Mouse (Mus musculus) CH12.LX (cell line): ENCODE results near the gene Poc1b. TPM values are rescaled to one million over a fixed set of nuclear protein-coding genes. Genes with fewer than 3 reads are reported as not detected.

ENCODE experiments used
- DNase-seq: peaks from one replicate; pipeline ENCODE4 v3.0.0-alpha.2; 2013; ENCODE audit errors: extremely low read depth
- H3K27ac ChIP-seq: 2 replicates; pipeline ENCODE4 v1.5.1; 2012; ENCODE audit warnings: low read depth, mild to moderate bottlenecking, control low read depth, moderate library complexity; ENCODE audit not compliant: insufficient read depth
- H3K27me3 ChIP-seq: replicated peaks from 2 replicates; pipeline ENCODE3; 2012; ENCODE audit warnings: inconsistent platforms
- H3K36me3 ChIP-seq, 2 experiments: replicated peaks in 1 of 2; 2 replicates each; pipeline versions ENCODE3 to v1.6.1; 2012; ENCODE audit warnings: inconsistent platforms in 1 of 2, low read length in 1 of 2, mild to moderate bottlenecking in 1 of 2, mixed read lengths in 1 of 2, moderate library complexity in 1 of 2; ENCODE audit not compliant: control insufficient read depth in 1 of 2, insufficient read depth in 1 of 2
- H3K4me1 ChIP-seq, 2 experiments: 2 replicates each; pipeline ENCODE4 v1.6.1; 2012; ENCODE audit warnings: inconsistent platforms in 1 of 2, moderate library complexity in 1 of 2; ENCODE audit not compliant: insufficient read depth in 2 of 2, control insufficient read depth in 1 of 2
- H3K4me2 ChIP-seq: 2 replicates; pipeline ENCODE4 v1.6.1; 2012; ENCODE audit warnings: low read depth, mild to moderate bottlenecking, control low read depth; ENCODE audit not compliant: poor library complexity, insufficient read depth, severe bottlenecking
- H3K4me3 ChIP-seq, 3 experiments: fragments of 150-350 bp in 1 of 3; sonication (generic) in 1 of 3; replicated peaks in 1 of 3; 2 replicates each; pipeline versions ENCODE3 to v1.5.1; 2011 to 2012; ENCODE audit warnings: low read depth in 2 of 3, low read length in 2 of 3, mild to moderate bottlenecking in 2 of 3, moderate library complexity in 2 of 3, control low read depth in 1 of 3, improper control_type of control experiment in 1 of 3, inconsistent platforms in 1 of 3, mixed read lengths in 1 of 3; ENCODE audit not compliant: poor library complexity in 1 of 3
- H3K79me2 ChIP-seq: replicated peaks from 2 replicates; pipeline ENCODE4 v1.6.1; 2012; ENCODE audit warnings: mild to moderate bottlenecking, moderate library complexity; ENCODE audit not compliant: control insufficient read depth, poor library complexity, insufficient read depth, severe bottlenecking; ENCODE audit errors: extremely low read depth
- H3K9ac ChIP-seq: 2 replicates; pipeline ENCODE4 v1.6.1; 2012; ENCODE audit warnings: low read depth, mild to moderate bottlenecking, control low read depth, moderate library complexity; ENCODE audit not compliant: insufficient read depth
- H3K9me3 ChIP-seq: replicated peaks from 2 replicates; pipeline ENCODE3; 2012; ENCODE audit warnings: low read length, inconsistent platforms, mixed read lengths
- BHLHE40 ChIP-seq: IDR thresholded peaks from 2 replicates; pipeline ENCODE4 v1.6.1; 2011; ENCODE audit warnings: mild to moderate bottlenecking, low read depth, low read length, improper control_type of control experiment
- ELF1 ChIP-seq: IDR thresholded peaks from 2 replicates; pipeline ENCODE4 v1.6.1; 2014; ENCODE audit warnings: low read depth, mild to moderate bottlenecking, inconsistent platforms, low read length, improper control_type of control experiment
- EP300 ChIP-seq: IDR thresholded peaks from 2 replicates; pipeline ENCODE4 v1.6.1; 2011; ENCODE audit warnings: low read length, improper control_type of control experiment
- ETS1 ChIP-seq: conservative IDR thresholded peaks from 2 replicates; pipeline ENCODE4 v1.6.1; 2012; ENCODE audit warnings: low read depth, mild to moderate bottlenecking, inconsistent platforms, low read length, improper control_type of control experiment, moderate library complexity
- IRF4 ChIP-seq: IDR thresholded peaks from 2 replicates; pipeline ENCODE4 v1.6.1; 2014; ENCODE audit warnings: low read depth, mild to moderate bottlenecking, inconsistent platforms, low read length, improper control_type of control experiment
- JUND ChIP-seq: conservative IDR thresholded peaks from 2 replicates; pipeline ENCODE4 v1.6.1; 2011; ENCODE audit warnings: low read depth, low read length, improper control_type of control experiment
- KAT2A ChIP-seq: IDR thresholded peaks from 2 replicates; pipeline ENCODE4 v1.6.1; 2012; ENCODE audit warnings: low read length, improper control_type of control experiment, inconsistent platforms; ENCODE audit not compliant: insufficient replicate concordance
- MAX ChIP-seq: IDR thresholded peaks from 2 replicates; pipeline ENCODE4 v1.6.1; 2011; ENCODE audit warnings: low read length, improper control_type of control experiment
- MAZ ChIP-seq: IDR thresholded peaks from 2 replicates; pipeline ENCODE4 v1.6.1; 2012; ENCODE audit warnings: low read depth, mild to moderate bottlenecking, inconsistent platforms, low read length, improper control_type of control experiment, moderate library complexity
- MYC ChIP-seq: IDR thresholded peaks from 2 replicates; pipeline ENCODE4 v1.6.1; 2011; ENCODE audit warnings: low read depth, mild to moderate bottlenecking, improper control_type of control experiment, low read length
- NELFE ChIP-seq: IDR thresholded peaks from 2 replicates; pipeline ENCODE4 v1.6.1; 2011; ENCODE audit warnings: low read depth, low read length, improper control_type of control experiment
- POLR2A ChIP-seq: IDR thresholded peaks from 2 replicates; pipeline ENCODE4 v1.6.1; 2011; ENCODE audit warnings: low read depth, mild to moderate bottlenecking, improper control_type of control experiment, low read length
- POLR2AphosphoS2 ChIP-seq: IDR thresholded peaks from 2 replicates; pipeline ENCODE4 v1.6.1; 2011; ENCODE audit warnings: low read depth, low read length, improper control_type of control experiment
- SIN3A ChIP-seq: IDR thresholded peaks from 2 replicates; pipeline ENCODE4 v1.6.1; 2012; ENCODE audit warnings: low read length, improper control_type of control experiment, inconsistent platforms
- TBP ChIP-seq: conservative IDR thresholded peaks from 2 replicates; pipeline ENCODE4 v1.6.1; 2011; ENCODE audit warnings: low read depth, low read length, improper control_type of control experiment
- TCF12 ChIP-seq: IDR thresholded peaks from 2 replicates; pipeline ENCODE4 v1.6.1; 2014; ENCODE audit warnings: low read depth, mild to moderate bottlenecking, inconsistent platforms, low read length, improper control_type of control experiment
- USF1 ChIP-seq: IDR thresholded peaks from 2 replicates; pipeline ENCODE4 v1.6.1; 2014; ENCODE audit warnings: low read depth, mild to moderate bottlenecking, inconsistent platforms, low read length, improper control_type of control experiment
- ZC3H11A ChIP-seq: IDR thresholded peaks from 2 replicates; pipeline ENCODE4 v1.6.1; 2012; ENCODE audit warnings: low read depth, mild to moderate bottlenecking, inconsistent platforms, low read length, improper control_type of control experiment
- ZNF384 ChIP-seq: IDR thresholded peaks from 2 replicates; pipeline ENCODE4 v1.6.1; 2012; ENCODE audit warnings: low read depth, low read length, improper control_type of control experiment, inconsistent platforms
- dilution Hi-C: fragments of 300-500 bp; cut with MboI; formaldehyde crosslinking; loops from 2 replicates; pipeline ENCODE4 v1.14.3; 2020; ENCODE audit warnings: low sequenced_read_pairs; ENCODE audit not compliant: extremely low pct_unique_long_range_greater_than_20kb, extremely low pct_ligation_motif_present
- in situ Hi-C: fragments of 300-500 bp; cut with MboI; formaldehyde crosslinking; loops from 3 replicates; pipeline ENCODE4 v1.14.3; 2019; ENCODE audit warnings: low sequenced_read_pairs, low pct_ligation_motif_present, low pct_unique_long_range_greater_than_20kb, mixed read lengths
- polyA plus RNA-seq: library from polyadenylated mRNA; unstranded; fragments of >175 nt; gene quantifications from 2 replicates; pipeline ENCODE4 v1.2.1, GENCODE M21; 2012; ENCODE audit warnings: low read depth; ENCODE audit not compliant: insufficient read length
- total RNA-seq, 2 experiments: library from RNA; depleted of rRNA; stranded (reverse); fragments of 300-350 nt in 1 of 2; fragments of >200 nt in 1 of 2; gene quantifications; 2 replicates each; pipeline ENCODE4 v1.2.3; 2012 to 2014

Gene Poc1b
- total and polyA plus RNA-seq, 3 experiments: 3.8 to 18.2 (median 5.6) TPM

- no peak for DNase-seq
- peaks cover 11 to 16% of the 10 kb centered on the region in 2 experiments for H3K4me1 ChIP-seq
- in situ Hi-C loops (loop anchor here (10.0 kb wide), 1 partner anchor 63 kb away; the partner anchor contains the start of gene Dusp6), dilution Hi-C loops (no loop called here)
- H3K9ac ChIP-seq: no peak overlapping the region
- H3K79me2 ChIP-seq: no peaks in the 10 kb centered on the region
- H3K9me3 ChIP-seq: no peaks in the 10 kb centered on the region
- no peak overlapping the region for H3K4me2 ChIP-seq
- H3K4me3 ChIP-seq: no peak overlapping the region
- H3K27ac ChIP-seq: no peak overlapping the region
- peaks cover 0 to 8% of the 10 kb centered on the region in 2 experiments for H3K36me3 ChIP-seq
- no peaks in the 10 kb centered on the region for H3K27me3 ChIP-seq
- TF ChIP-seq NELFE (no peak), SIN3A (no peak)
- TF ChIP-seq, all 38 proteins: peak for 0
Measured at GRCm38 (mm10) chr10:99201786-99202185, 95.0 kb downstream of the Poc1b start.

GRCm38 (mm10) chr10:99202363-99202762, 95.5 kb downstream of the Poc1b start:
- Histone ChIP-seq H3K27ac (no peak overlapping the region), H3K27me3 (no peaks in the 10 kb centered on the region), H3K9ac (no peak overlapping the region), H3K4me1 (peaks cover 11 to 16% of the 10 kb centered on the region in 2 experiments), H3K36me3 (peaks cover 0 to 3% of the 10 kb centered on the region in 2 experiments), H3K4me2 (no peak overlapping the region), H3K4me3 (no peak overlapping the region), H3K79me2 (no peaks in the 10 kb centered on the region), H3K9me3 (no peaks in the 10 kb centered on the region)
- in situ Hi-C loops (loop anchor here (10.0 kb wide), 1 partner anchor 62 kb away; the partner anchor contains the start of gene Dusp6), dilution Hi-C loops (no loop called here)
- TF ChIP-seq MAX (no peak), ETS1 (no peak), ZC3H11A (no peak), ZNF384 (no peak), POLR2AphosphoS2 (no peak), ELF1 (no peak), USF1 (no peak)
- DNase-seq: no peak

GRCm38 (mm10) chr10:99203163-99203562, 96.3 kb downstream of the Poc1b start:
- DNase-seq: peak; percentile 49
- peak; percentile 28; the same call in 1 of the 2 replicates for TF ChIP-seq BHLHE40
- TF ChIP-seq EP300: peak; percentile 65
- 0 out of 2 replicates have a peak, but pooled peaks have one; percentile 14 for TF ChIP-seq TCF12
- TF ChIP-seq ELF1: no peak
- TF ChIP-seq POLR2AphosphoS2: no peak
- TF ChIP-seq NELFE: no peak
- 0 out of 2 replicates have a peak, but pooled peaks have one; percentile 34 for TF ChIP-seq JUND
- no peak for TF ChIP-seq MAZ
- peak; percentile 42; the same call in 1 of the 2 replicates for TF ChIP-seq MYC
- TF ChIP-seq POLR2A: peak; percentile 8; the same call in 1 of the 2 replicates
- peak; percentile 73 for TF ChIP-seq IRF4
- TF ChIP-seq KAT2A: no peak
- TF ChIP-seq TBP: 0 out of 2 replicates have a peak, but pooled peaks have one; percentile 34
- TF ChIP-seq ZC3H11A: no peak
- in situ Hi-C loops: loop anchor here (10.0 kb wide), 1 partner anchor 62 kb away; the partner anchor contains the start of gene Dusp6
- dilution Hi-C loops: no loop called here
- Histone ChIP-seq H3K9me3 (no peaks in the 10 kb centered on the region), H3K9ac (peak overlapping the region; percentile 61), H3K27me3 (no peaks in the 10 kb centered on the region), H3K4me2 (peak overlapping the region; percentile 90; the same call in 1 of the 2 replicates), H3K36me3 (peaks cover 0 to 1% of the 10 kb centered on the region in 2 experiments), H3K4me3 (no peak overlapping the region), H3K4me1 (peaks cover 11 to 14% of the 10 kb centered on the region in 2 experiments), H3K79me2 (no peaks in the 10 kb centered on the region), H3K27ac (no peak overlapping the region)
